Mouse (Mus musculus) layer of hippocampus, adult 9-11 months (tissue): ENCODE measurements around the gene D1Pas1.

Experiments
- DNase-seq: peaks from one replicate; pipeline ENCODE4 v3.0.0; 2022

D1Pas1 gene

DNA sequence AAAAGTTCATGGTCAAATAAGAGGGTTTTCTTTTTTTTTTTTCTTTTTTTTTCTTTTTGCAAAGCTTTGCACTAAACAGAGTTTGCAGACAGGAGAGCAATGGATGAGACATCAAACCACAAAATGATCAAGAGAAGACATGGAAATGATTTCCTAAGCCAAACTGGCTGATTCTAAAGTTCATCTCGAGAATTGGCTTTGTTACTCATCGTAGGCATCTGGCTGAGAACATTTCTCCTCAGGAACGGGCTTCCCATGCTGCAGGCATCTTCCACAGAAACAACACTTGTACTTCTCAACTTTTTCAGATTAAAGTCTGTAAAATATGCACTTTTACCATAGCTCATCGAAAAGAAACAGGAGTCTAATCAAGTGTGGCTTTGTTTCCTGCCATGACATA is 21.6 kb downstream of the D1Pas1 start:
- no peak for DNase-seq

DNA sequence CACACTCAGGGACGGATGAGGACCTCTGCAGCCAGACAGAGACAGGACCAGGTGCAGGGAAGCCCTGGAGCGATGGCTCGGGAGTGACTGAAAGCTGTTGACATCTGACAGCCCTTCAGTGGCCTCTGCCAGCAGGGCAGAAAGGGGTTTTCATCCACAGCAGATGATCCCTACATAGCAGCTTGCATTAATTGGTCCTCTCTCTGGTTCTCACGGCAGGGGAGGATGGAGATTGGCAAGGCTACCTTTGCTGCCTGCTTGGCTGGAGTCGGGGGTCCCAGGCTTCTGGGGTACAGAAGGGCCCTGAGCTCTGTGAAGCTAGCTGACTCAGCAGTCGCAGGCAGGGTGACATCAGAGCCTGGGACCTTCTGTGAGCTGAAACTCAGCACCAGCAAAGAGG is 24.3 kb downstream of the D1Pas1 start:
- no peak for DNase-seq

DNA sequence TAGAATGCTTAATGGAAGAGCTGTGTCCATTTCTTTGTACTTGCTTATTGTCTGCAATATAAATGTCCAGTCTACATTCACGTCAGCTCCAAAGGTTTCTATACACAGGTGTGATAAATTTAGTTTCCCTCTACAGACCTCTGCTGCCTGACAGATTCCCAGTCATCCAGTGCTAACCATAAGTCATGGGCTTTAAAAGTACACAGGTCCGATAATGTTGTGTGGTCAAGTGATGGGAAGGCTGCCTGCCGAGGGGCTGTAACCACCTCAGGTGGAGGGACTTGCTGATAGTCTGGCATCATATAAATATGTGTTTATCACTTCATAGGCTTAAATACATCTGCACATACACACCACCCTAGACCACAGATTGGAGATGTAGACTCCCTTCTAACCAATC is 24.9 kb downstream of the D1Pas1 start:
- no peak for DNase-seq

DNA sequence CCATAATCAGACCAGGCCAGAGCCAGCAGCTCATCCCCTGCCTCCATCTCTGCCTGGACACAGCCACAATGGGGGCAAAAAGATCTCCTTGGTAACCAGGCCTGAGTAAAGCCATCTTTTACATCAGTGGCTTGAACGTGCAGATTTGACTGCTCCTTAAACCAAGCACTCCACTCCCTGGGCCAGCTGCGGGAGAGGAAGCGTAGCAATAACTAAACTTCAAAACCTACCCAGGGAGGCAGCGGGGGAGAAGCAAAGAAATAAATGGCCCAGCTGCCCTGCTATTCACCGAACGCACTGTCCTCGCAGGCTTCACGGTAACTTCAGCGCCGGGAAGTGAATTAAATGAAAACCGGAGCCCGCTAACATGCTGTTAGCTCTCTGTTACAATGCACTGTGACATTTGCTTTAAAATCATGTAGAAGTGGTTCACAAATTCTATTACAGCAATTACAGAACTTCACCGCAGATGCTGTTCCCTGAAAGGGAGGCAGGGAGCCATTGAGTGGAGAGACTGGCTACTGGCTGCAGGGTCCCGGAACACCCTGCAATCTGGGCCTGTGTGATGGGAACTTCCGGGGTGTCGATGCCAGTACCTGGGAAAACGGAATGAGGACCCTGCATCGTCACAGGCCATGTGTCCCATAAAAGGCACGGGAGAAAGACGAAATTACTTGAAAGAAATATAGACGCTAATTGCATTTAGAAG is 30.5 kb downstream of the D1Pas1 start:
- DNase-seq: no peak

DNA sequence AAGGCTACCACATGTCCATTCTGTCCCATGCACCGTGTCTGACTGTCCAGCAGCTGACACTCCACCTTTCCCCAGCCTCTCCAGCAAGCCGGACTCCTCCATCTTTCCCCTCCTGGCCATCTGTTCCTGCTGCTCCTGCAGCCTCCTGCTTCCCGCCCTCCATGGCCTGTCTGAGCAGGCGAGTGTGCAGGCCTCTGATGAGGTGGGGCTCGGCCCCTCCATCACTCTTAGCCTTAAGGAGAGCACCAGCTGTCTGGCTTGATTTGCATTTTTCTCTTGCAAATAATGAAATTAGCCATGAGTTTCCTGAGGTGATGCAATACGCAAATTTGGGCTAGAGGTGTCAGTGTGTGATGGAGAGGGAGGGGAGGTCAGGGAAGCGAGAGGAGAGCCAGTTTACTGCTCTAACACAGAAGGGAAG is 36.2 kb downstream of the D1Pas1 start:
- no peak for DNase-seq

DNA sequence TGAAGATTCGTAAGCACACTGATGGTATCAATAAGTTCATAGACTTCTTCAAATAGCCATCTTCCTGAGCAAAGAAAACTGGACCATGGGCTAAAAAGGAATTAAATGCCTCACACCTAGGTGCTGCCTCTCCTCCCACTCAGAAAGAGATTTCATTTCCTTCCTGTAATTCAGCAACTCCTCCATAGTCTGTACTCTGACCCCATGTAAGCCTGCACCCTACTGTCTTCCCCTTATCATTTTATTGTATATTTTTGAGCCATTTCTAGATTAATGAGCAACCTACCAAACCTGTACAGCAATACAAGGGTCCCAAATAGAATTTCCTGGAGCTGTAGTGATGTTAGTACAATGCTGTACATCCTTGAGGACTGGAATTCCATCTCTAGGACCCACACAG is 37.1 kb downstream of the D1Pas1 start:
- DNase-seq: no peak

DNA sequence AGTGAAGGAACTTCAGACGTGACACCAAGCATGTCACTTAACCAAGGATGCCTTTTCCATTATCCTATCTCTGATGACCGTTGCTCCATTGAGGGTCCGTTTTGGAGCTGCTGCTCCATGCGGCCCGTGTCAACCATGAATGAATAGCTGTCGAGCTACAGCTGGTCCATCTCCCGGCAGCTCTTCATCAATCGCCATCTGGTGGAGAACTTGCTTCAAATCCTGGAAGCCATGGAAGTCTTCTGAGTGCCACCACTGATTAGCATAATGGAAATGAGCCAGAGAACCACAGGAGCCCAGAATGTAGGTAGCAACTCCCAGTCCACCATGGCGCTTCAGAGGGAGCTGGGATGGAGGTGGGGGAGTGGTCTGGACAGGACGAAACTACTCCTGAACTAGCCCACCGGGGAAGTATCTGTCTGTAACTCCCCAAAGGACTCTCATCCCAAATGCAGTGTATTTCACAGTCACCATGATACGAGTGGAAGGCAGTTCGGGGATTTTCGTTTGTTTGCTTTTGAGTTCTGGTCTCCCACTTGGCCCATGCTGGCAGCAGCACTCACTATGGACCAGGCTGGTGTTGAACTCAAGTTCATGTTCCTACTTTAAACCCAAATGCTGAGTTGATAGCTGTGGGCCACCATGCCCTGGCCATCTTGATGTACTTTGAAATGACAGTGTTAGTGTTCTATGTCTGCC is 39.2 kb downstream of the D1Pas1 start:
- no peak for DNase-seq

DNA sequence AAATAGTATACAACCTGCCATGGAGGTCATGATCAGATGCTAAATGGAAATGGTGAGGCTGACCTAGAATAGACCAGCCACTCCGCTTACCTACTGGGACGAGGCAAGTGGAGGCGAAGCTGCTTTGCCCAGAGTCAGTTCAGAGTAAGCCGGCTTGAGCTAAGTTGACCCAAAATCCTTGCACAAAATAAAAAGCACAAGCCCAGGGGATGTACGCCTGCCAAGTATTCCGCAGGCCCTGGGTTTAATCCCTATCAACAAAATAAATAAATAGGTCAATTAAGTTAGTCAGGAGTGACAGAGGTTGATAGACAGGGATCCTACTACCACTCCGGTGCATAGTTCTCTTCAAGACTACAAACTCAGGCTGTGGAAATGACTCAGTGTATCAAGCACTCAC is 41.0 kb downstream of the D1Pas1 start:
- no peak for DNase-seq

DNA sequence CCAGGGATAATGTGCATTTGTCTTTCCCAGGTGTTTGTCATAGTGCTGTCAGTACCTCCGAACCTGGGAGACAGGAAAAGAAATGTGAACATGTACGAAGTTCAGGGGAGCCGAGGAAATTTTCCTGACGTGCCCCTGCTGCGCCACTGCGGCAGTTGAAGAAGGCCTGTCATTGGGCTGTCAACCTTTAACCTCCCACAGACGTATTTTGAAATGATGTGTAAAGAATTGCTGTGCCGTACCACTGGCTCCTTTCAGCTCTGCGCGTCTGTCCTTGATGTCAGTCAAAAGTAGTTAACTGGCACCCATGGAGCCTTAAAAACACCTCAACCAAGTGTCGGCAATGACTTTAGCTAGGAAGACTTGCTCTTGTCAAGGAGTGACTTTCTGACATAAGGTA is 42.9 kb downstream of the D1Pas1 start:
- DNase-seq: no peak

DNA sequence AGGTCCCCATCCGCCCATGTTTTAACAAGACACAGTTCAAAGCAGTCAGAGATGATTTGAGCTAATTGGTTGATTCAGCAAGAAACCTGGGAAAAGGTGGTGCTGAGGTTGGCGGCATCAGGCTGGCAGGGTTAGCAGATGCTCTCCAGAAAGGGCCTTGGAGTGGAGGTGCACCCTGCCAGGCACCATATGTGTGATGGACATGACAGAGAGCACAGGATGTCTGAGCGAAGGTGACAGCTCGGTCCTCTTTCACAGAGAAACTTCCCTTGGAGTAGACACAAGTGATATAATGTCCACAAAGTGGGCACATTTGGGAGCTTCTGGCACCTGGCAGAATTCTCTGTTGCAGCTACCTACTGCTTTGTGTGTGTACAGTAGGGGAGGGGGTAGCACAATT is 44.4 kb downstream of the D1Pas1 start:
- no peak for DNase-seq

DNA sequence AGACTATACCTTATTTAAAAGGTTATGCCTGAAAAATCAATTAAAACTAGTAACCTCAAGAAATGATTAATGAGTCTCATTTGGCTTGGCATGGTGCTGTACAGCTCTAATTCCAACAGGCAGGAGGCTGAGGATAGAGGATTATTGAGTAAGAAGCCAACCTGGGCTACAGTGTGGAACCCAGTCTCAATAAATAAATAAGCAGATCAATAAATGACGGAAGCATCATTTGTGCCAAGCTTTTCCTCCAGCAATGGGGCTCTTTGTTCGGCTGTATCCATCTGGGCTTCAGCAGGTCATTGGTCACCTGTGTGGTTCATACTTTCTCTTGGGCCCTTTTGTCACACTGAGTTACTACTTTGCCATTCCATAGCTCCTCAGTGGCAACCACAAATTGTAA is 46.9 kb downstream of the D1Pas1 start:
- DNase-seq: no peak

DNA sequence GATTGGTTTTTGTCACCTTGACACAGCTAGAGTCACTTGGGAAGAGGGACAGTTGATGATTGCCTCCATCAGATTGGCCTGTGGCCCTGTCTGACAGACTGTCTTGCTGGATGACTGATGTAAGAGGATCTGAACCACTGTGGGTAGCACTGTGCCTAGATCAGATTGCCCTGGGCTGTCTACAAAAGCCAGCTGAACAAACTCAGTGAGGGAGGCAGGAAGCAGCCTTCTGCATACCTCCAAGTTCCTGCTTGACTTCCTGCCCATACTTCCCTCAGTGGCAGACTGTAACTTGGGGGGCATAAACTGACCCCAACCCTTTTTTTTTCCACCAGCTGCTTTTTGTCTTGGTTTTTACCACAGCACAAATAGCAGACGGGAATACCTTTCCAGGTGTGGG is 48.5 kb downstream of the D1Pas1 start:
- no peak for DNase-seq

DNA sequence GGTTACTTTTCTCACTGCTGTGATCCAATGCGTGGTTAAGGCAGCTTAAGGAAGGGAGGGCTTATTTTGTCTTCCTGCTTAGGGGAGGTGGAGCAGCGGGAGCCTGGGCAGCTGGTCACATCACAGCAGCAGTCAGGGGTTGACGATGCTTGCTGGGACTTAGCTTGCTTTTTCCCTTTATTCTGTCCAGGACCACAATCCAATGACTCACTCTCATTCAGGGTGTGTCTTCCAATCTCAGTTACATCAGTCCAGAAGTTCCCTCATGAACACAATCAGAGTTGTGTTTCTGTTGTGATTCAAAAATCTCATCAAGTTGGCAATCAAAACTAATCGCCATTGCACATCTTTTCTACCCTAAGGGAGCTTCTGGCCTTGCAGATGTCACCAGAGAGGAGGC is 48.9 kb downstream of the D1Pas1 start:
- no peak for DNase-seq

DNA sequence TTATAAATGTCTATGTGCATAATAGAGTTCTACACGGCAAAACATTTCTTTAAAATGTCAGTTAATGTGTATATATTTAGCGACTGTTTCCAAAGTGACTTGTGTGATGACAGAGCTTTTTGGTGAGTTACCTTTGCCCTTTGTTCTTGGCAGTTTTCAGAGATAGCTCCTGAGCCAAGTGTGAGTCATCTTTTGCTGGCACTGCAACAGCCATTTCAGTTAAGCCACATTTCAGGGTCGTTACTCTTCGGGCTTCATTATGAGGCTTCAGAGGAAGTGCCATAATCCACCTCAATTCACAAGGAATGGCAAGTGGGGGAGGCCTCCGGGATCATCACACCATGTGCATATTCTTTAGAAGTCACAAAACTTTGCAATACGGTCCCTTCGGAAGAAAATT is 52.8 kb downstream of the D1Pas1 start:
- DNase-seq: no peak
